Mouse (Mus musculus): ENCODE measurements around the gene Mmp8.

DNA sequence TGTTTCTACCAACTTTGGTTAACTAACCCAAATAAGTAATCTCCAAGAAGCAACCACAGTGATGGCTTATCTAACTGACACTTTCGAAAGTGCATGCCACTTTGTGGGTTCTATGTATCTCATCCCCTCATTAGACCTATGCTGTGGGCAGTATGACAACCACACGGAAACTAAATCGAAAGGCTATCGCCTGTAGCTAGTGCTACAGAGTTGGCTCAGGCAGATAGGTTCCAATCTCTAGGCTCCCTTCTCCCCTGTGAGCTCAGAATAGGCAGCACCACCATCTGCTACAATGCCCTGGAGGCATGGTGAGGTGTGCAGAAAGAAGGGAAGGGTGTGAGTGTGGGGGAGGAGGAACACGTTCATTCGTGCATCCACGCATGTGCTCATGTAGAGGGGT lies 13.9 kb downstream of the Mmp8 start:
- TF ChIP-seq CTCF (conservative IDR thresholded peaks at IDR 0.05; ENCODE audit: insufficient read depth, insufficient read length, low read depth, low read length): no peak
- no peak for TF ChIP-seq POLR2A (IDR thresholded peaks at IDR 0.05; ENCODE audit: low read depth, low read length)
